Mouse (Mus musculus): ENCODE data around the gene Xrcc6. TPM values are rescaled to one million over a fixed set of nuclear protein-coding genes. Genes with fewer than 3 reads are reported as not detected.

Gene Xrcc6
- total RNA-seq (2021), result 10 to 100 TPM; 25.5 to 26.0 TPM
- long read RNA-seq, experiment 1, transcript Xrcc6-201 (13 exons, 2,114 nt), result major isoform, 22 of 31 reads
- long read RNA-seq, experiment 1, partial matches to known transcripts, result 2 of 31 reads
- long read RNA-seq, experiment 1, other reads (novel, unspliced or antisense), result 7 of 31 reads
- long read RNA-seq, experiment 2, transcript Xrcc6-201 (13 exons, 2,114 nt), result major isoform, 28 of 35 reads
- long read RNA-seq, experiment 2, partial matches to known transcripts, result 3 of 35 reads
- long read RNA-seq, experiment 2, other reads (novel, unspliced or antisense), result 4 of 35 reads

GRCm38 (mm10) chr15:81987646-81988045 lies at the start of gene Xrcc6:
Gene Xrcc6 (plus strand): TSS chr15:81987835.
- no peak for DNase-seq

DNA sequence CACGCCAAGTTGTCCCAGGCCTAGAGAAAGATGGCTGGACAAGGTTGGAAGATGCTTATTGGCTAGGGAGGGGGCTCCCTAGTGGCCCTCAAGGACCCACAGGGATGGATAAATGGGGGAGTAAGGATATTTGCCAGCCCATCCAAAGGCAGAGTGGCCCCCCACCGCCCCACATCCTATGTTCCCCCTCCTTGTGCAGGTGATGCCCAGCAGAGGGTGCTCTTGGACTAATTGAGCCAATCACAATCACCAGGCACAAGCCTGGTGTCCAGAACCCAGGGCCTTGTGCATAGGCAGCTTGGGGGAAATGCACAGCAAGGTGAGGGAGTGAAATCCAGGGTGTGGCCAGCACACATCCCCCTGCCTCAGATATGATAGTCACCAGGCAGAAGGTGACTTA lies 49.4 kb upstream of the Xrcc6 start:
- no peak for DNase-seq

- no peak for DNase-seq
Measured at GRCm38 (mm10) chr15:81939157-81939715, 48.4 kb upstream of the Xrcc6 start.

- no peak for DNase-seq
Measured at GRCm38 (mm10) chr15:81939774-81940173, 47.9 kb upstream of the Xrcc6 start.

DNA sequence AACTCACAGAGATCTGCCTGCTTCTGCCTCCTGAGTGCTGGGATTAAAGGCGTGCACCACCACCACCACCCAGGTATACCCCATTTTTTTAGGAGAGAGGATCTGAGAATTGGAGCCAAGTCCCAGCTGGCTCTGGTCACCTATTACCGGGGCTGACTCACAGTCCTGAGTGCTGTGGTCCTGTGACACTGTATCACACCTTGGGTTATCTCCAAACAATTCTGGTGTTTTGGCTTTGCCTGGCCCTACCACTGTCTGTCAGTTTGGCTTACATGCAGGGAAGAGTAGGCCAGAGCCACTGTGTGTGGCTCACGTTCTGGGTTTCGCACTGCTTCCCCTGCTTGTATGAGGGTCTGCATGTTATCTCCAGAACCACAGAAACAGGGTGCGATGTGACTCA lies 47.4 kb upstream of the Xrcc6 start:
- DNase-seq, result no peak

GRCm38 (mm10) chr15:81941010-81941409 lies 46.6 kb upstream of the Xrcc6 start:
- DNase-seq, result no peak

GRCm38 (mm10) chr15:81943176-81943749 lies 44.4 kb upstream of the Xrcc6 start:
- DNase-seq, result no peak

DNA sequence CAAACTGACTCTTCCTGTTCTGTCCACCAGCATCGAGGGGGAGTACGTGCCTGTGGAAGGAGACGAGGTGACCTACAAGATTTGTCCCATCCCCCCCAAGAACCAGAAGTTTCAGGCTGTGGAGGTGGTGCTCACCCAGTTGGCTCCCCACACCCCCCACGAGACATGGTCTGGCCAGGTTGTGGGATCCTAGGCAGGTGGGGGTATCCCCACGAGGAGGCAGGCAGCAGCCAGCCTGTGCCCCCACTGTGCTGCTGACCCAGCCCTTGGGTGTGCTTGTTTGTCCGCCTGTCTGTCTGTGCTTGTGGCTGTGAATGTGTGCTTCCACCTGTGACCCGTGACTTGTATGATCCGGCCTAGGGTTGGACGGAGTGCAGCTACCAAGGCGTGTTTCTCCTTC lies 38.6 kb upstream of the Xrcc6 start:
- DNase-seq, result no peak

- no peak for DNase-seq
Measured at GRCm38 (mm10) chr15:81949476-81950131, 38.0 kb upstream of the Xrcc6 start.

- no peak for DNase-seq
Measured at GRCm38 (mm10) chr15:81950716-81951115, 36.9 kb upstream of the Xrcc6 start.

- DNase-seq, result no peak
Measured at GRCm38 (mm10) chr15:81951159-81951558, 36.5 kb upstream of the Xrcc6 start.

DNA sequence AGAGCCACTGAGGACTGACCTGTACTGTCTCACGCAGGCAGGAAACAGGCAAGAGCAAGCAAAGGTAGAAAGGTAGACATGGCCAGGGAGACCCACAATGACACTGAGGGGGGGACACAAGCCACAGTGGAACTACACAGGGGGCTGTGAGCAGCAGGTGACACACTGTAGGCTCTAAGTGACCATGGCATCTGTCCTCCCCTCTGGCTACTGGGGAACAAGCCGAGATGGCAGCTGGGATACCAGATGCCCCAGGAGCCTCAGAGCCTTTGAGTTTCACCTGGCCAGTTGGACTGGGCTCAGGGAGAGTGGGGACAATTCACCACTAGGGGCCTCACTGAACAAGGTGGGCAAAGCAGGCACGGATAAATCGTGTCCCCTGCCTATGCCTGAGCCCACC lies 35.3 kb upstream of the Xrcc6 start:
- DNase-seq, result no peak

DNA sequence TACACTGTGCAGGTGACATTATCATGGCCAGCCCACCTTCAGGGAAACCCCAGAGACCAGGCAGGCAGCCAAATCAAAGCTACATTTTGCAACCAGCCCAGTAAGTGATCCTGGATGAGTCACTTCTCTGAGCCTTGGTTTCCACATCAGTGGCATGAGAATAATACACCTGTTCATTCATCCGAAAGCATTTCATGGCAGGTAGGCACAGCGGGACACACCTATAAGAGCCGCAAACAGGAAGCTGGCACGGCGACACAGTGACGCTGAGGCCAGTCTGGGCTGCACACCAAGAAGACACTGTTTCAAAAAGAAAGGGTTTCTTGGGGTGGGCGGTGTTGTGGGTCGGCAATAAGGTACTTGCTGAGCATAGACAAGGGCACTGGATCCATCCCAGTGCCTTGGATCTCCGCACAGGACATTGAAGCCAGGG lies 33.5 kb upstream of the Xrcc6 start:
- no peak for DNase-seq

GRCm38 (mm10) chr15:81954716-81955115 lies 32.9 kb upstream of the Xrcc6 start:
- DNase-seq, result no peak

GRCm38 (mm10) chr15:81955414-81955813 lies 32.2 kb upstream of the Xrcc6 start:
- no peak for DNase-seq

DNA sequence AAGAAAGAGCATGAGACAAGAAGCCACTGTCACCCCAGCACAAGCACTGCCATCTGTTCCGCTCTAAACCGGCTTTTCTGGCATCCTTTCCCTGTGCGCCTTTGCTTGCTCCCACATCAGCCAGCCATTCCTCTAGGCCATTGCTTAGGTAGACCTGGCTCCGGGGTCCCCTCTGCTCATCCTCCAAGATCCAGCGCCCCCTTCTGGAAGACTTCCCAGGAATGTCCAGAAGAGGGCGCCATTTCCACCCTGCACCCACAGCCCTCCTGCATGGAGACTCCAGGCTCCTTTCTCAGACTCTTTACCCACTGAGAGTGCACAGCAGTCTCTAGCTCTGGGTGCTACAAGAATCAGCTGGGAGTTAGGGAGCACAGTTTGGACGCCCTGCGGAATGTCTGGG lies 31.2 kb upstream of the Xrcc6 start:
- peak; percentile 55 for DNase-seq

DNA sequence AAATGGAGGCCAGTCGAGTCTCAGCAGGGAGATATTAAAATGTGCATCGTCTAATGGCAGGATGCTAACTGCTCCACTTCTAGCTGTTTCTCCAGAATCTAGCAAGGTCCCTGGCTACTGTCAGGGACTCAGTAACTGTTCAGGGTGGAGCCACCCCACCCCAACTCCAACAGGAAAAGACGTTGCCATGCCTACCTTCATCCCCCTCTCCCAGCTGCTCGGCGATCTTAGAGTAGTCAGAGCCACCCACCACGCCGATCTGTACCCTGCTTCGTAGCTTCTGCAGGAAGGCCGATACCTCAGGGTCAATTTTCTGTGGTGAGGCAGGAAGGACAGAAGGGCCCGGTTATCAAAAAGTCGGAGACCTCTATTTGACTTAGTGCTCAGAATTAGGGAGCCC lies 30.0 kb upstream of the Xrcc6 start:
- DNase-seq, result no peak

DNA sequence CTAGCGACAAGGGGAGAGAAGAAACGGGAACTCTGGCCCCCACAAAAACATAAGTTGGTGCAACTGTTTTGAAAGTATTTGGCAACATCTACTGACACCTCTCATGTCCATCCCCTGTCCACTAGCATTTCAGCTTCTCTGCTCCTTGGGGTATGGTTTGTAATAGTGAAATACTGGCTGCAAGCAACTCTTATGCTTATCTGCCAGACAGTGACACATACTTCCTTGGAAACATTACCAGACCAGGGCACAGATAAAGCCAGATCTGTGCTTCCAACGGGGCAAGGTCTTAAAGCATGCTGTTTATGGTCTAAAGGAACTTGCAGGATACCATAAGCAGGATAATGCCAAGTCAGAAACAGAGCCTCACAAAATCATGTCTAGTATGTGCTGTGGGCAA lies 28.7 kb upstream of the Xrcc6 start:
- no peak for DNase-seq

DNA sequence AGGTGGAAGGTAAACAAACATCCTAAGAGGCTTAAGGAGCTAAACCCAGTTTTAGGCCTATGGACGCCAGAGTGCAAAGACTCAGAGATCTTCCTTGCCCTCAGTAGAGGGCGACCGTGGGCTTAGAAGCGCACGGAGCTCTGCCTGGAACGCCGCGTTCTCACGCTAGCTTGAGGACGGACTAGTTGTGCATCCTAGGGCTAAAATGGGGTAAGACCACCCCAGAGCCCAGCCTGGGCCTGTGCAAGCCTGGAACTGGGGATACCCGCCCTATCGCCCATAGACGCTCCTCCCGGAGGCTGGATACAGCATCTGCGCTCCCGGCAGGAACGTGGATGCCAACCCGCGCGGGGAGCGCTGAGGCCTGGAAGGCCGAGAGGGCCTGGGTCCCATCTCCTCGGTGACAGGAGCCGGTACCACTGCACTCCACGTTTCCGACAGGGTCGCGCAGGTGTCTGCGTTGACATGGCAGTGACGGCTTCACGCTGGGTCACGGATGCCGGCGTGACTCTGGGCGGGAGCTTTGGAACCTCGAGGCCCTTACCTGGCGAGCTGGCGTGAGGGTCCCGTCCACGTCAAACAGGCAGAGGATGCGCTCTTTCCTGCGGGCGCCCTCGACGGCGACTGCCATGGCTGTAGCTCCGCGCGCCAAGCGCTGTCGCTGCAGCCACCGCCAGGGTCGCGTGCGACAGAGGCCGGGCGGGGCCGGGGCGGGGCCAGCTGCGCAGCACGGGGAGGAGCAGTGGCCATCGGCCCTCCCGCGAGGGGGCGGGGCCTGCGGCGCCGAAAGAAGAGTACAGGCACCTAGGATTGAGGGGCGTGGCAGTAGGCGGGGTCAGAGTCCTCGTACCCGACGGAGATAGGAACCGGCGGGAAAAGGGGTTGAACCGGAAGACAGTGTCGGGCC lies 27.2 kb upstream of the Xrcc6 start, which contains the start of gene Pmm1:
Gene Pmm1 (minus strand): TSS at position 760 of the 907 bp plus-strand sequence.
- peak; percentile 99 for DNase-seq

DNA sequence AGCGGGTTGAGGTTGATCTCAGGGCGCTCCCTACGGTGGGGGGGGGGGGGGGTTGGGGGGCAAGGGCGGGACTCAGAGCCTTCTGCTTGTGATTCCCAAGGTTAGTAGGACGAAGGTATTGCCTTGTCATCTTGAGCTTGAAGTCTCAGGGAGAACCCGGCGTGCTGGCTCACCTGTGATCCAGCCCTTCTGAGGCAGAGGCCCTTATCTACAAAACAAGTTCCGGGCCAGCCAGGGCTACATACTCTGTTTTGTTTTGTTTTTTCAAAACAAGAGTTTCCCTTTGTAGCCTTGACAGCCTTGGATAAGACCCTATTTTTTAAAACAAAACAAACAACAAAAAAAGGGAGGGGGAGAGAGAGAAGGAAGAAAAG lies 26.6 kb upstream of the Xrcc6 start:
- no peak for DNase-seq

DNA sequence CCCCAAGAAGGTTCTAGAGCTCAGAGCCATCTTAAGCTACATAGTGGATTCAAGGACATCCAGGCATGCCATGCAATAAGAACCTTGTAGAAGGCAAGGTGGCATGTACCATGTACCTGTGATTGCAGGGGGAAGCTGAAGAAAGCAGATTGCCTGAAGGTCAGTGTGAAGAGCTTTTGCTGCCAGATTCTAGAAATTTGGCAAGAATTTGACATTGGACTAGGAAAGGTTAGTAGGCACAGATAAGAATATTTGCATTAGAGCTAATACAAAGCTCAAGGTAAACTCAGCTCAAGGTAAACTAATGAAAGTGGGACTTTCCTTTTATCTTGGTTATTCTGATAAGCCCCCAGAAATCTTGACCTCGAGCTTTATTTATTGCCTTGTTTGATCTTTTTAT lies 23.4 kb upstream of the Xrcc6 start:
- DNase-seq, result no peak

GRCm38 (mm10) chr15:81964980-81965545 lies 22.6 kb upstream of the Xrcc6 start:
- DNase-seq, result no peak
